Mouse (Mus musculus) brain, embryonic 14.5 days (tissue): ENCODE data around the gene Sipa1l1.

Experiments
- CTCF ChIP-seq: fragments of 200-500 bp; IDR thresholded peaks from 2 replicates; pipeline ENCODE4 v1.5.1; 2012; ENCODE audit warnings: inconsistent platforms, mild to moderate bottlenecking, moderate library complexity, borderline replicate concordance; ENCODE audit not compliant: insufficient read depth, insufficient read length; ENCODE audit errors: extremely low read depth
- POLR2A ChIP-seq: fragments of 200-500 bp; IDR thresholded peaks from 2 replicates; pipeline ENCODE4 v1.6.1; 2012; ENCODE audit warnings: mild to moderate bottlenecking, inconsistent platforms, borderline replicate concordance; ENCODE audit not compliant: poor library complexity, insufficient read depth, insufficient read length, severe bottlenecking; ENCODE audit errors: extremely low read depth

DNA sequence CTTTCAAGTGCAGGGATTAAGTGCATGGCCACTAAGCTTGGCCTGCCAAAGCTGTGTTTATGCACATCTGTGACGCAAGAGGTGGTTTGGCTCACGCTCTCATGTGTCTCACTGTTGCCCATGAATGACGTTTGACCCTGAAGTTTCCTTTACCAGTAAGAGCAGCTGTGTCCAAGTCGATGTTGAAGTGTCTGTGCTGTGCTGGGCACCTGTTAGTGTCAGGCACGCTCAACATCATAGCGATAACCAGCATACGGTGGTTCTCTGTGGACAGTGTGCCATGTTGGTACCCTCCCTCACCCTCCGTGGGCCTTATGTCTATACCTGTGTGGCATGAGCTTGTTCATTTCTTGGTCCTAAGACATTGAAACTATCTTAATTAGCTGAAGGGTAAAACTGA lies 249.9 kb downstream of the Sipa1l1 start:
- TF ChIP-seq CTCF (no peak), POLR2A (no peak)
